Mouse (Mus musculus) gastrocnemius, postnatal 10 days (tissue): ENCODE data around the gene Rbm24. TPM values are rescaled to one million over a fixed set of nuclear protein-coding genes. Genes with fewer than 3 reads are reported as not detected.

Source experiments
- DNase-seq: peaks from one replicate; pipeline ENCODE4 v3.0.0; 2021; ENCODE audit warnings: mixed read lengths
- total RNA-seq, 2 experiments: library from RNA; stranded (reverse); gene quantifications; 2 replicates each; pipeline ENCODE4 v1.2.3; 2021

Rbm24 gene
- total RNA-seq, 2 experiments from 2014 or later = 170 to 193 TPM

GRCm38 (mm10) chr13:46433880-46434560, 15.8 kb downstream of the Rbm24 start:
- no peak for DNase-seq

- DNase-seq = no peak
Measured at GRCm38 (mm10) chr13:46438960-46439359, 20.7 kb downstream of the Rbm24 start.

- DNase-seq = no peak
Measured at GRCm38 (mm10) chr13:46444021-46444420, 25.8 kb downstream of the Rbm24 start.

- no peak for DNase-seq
Measured at GRCm38 (mm10) chr13:46446062-46446461, 27.8 kb downstream of the Rbm24 start.

GRCm38 (mm10) chr13:46448276-46448675, 30.0 kb downstream of the Rbm24 start:
- DNase-seq = no peak

GRCm38 (mm10) chr13:46449955-46450354, 31.7 kb downstream of the Rbm24 start:
- DNase-seq = no peak

- DNase-seq = no peak
Measured at GRCm38 (mm10) chr13:46450623-46451022, 32.4 kb downstream of the Rbm24 start.

GRCm38 (mm10) chr13:46451548-46451947, 33.3 kb downstream of the Rbm24 start:
- no peak for DNase-seq

- DNase-seq = no peak
Measured at GRCm38 (mm10) chr13:46459546-46459945, 41.3 kb downstream of the Rbm24 start.

GRCm38 (mm10) chr13:46462280-46462679, 44.0 kb downstream of the Rbm24 start:
- no peak for DNase-seq

- DNase-seq = no peak
Measured at GRCm38 (mm10) chr13:46463764-46464163, 45.5 kb downstream of the Rbm24 start.

- no peak for DNase-seq
Measured at GRCm38 (mm10) chr13:46468251-46468650, 50.0 kb downstream of the Rbm24 start.

GRCm38 (mm10) chr13:46469536-46469935, 51.3 kb downstream of the Rbm24 start:
- no peak for DNase-seq

Other genes with a start within 250 kb of the Rbm24 start
- gene Stmnd1, start 144.7 kb upstream of the Rbm24 start, total RNA-seq = under 1 TPM; 0.56 TPM
- gene Cap2, start 83.4 kb downstream of the Rbm24 start, total RNA-seq = 100 to 1,000 TPM; 266 TPM